Mouse (Mus musculus) G1E-ER4 (cell line): ENCODE data around the gene Gm5475. TPM values are rescaled to one million over a fixed set of nuclear protein-coding genes. Genes with fewer than 3 reads are reported as not detected.

Experiments
- GATA1 ChIP-seq: IDR thresholded peaks from one replicate; pipeline ENCODE4 v1.8.0; 2012; ENCODE audit warnings: low read length, inconsistent platforms
- polyA plus RNA-seq: library from polyadenylated mRNA; stranded (reverse); fragments of >175 nt; gene quantifications from 2 replicates; pipeline ENCODE4 v1.2.3, GENCODE M21; 2012

Gene Gm5475
- polyA plus RNA-seq, 1 experiment = not detected

DNA sequence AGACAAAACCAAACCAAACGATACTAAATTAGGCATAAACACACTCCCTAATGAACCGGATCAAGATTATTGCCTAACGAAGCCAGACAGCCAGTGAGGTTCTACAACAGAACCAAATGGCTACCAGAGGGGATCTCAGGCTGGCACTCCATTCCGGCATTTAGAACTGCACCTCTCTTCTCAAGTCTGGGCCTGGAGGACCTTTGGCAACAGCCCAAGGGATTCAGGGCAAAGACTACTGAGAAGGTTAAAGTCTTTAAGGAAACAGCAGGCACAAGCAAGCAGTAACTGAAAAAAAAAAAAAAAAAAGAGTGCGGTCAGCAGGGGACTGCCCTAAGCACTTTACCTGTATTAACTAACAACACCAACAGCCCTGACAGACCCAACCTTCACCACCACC, 40.1 kb downstream of the Gm5475 start:
- TF ChIP-seq GATA1 = no peak

DNA sequence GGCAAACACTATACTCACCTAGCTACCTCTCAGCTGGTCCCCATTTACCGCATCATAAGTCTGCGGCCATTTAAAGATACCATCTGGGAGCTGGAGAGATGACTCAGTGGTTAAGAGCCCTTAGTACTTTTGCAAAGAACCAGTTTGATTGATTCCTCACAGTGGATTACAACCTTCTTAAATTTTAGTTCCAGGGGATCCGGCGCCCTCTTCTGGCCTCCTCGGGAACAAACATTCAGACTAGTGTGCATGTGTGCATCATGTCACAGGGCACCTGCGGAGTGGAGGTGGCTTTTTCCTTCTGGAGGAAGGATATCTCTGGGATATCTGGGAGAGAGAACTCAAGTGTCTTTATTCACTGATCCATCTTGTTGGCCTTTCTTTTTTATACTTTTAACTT, 41.8 kb downstream of the Gm5475 start:
- no peak for TF ChIP-seq GATA1

GRCm38 (mm10) chr15:100465432-100465831, 43.5 kb downstream of the Gm5475 start:
- no peak for TF ChIP-seq GATA1

GRCm38 (mm10) chr15:100467738-100468137, 45.8 kb downstream of the Gm5475 start:
- no peak for TF ChIP-seq GATA1

DNA sequence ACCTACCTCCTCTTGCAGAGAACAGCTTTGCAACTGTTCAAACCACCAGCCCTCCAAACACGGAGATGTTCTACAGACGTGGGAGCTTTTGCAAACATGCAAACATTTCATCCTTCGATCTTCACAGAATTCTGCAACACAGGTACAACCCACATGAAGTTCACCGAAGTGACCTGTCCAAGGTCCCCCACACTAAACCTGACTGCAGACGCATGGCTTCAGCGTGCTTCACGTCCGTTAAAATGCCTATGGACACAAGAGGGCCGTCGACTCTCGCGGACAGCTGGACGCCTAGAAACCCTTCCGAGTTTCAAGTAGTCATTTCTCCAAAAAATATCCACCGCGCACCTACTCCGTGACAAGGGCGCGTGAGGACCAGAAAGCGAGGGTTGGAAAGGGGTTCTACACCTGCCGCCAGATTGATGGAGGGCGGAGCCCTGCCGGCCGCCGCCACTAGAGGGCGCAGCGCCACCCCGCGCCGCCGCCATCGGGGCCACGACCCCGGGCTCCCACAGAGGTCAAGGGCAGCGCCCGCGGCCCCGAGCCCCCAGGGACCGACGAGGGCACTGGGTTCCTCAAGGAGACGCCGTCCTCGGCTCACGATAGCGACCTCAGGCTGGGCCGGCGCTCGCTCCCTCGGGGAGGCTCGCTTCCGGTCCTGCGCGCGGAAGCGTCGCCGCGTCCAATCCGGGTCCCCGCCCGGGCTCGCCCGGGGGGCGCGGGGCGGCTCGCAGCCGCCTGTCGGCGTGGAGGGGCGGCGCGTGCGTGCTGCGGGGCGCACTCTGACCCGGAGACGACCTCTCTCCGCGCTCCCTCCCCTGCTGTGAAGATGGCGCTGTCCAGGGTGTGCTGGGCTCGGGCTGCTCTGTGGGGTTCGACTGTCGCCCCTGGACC, 46.6 kb downstream of the Gm5475 start, which contains the start of gene Letmd1:
Gene Letmd1 (plus strand): TSS at position 729 of the 894 bp plus-strand sequence.
- no peak for TF ChIP-seq GATA1

GRCm38 (mm10) chr15:100469189-100469545, 47.2 kb downstream of the Gm5475 start:
- no peak for TF ChIP-seq GATA1

GRCm38 (mm10) chr15:100470037-100470436, 48.1 kb downstream of the Gm5475 start:
- TF ChIP-seq GATA1 = no peak

- TF ChIP-seq GATA1 = no peak
Observed at GRCm38 (mm10) chr15:100473926-100474503, 52.1 kb downstream of the Gm5475 start.

Other genes starting within 250 kb of the Gm5475 start
- gene Atf1, start 194.3 kb upstream of the Gm5475 start, polyA plus RNA-seq = 50.4 and 83.1 TPM in 2 replicates
- gene Tmprss12, start 141.3 kb upstream of the Gm5475 start, polyA plus RNA-seq = not detected in 2 replicates
- 40.6 and 54.3 TPM in 2 replicates for gene Mettl7a1, start 118.0 kb upstream of the Gm5475 start, polyA plus RNA-seq
- not detected in 2 replicates for gene Mettl7a3, start 87.2 kb upstream of the Gm5475 start, polyA plus RNA-seq
- 0.09 and 0.27 TPM in 2 replicates for gene Methig1, start 69.0 kb upstream of the Gm5475 start, polyA plus RNA-seq
- gene Mettl7a2, start 68.9 kb upstream of the Gm5475 start, polyA plus RNA-seq = 1.7 and 2.5 TPM in 2 replicates
- not detected in 2 replicates for gene Higd1c, start 57.6 kb upstream of the Gm5475 start, polyA plus RNA-seq
- 7.2 and 8.8 TPM in 2 replicates for gene Slc11a2, start 2.9 kb downstream of the Gm5475 start, polyA plus RNA-seq
- 24.8 and 47.3 TPM in 2 replicates for gene Letmd1, start 46.9 kb downstream of the Gm5475 start, polyA plus RNA-seq
- 1.0 and 1.1 TPM in 2 replicates for gene Csrnp2, start 73.3 kb downstream of the Gm5475 start, polyA plus RNA-seq
- gene Tfcp2, start 129.9 kb downstream of the Gm5475 start, polyA plus RNA-seq = 2.7 and 2.8 TPM in 2 replicates
- 0.03 and 0.11 TPM in 2 replicates for gene Pou6f1, start 177.8 kb downstream of the Gm5475 start, polyA plus RNA-seq
- 32.7 and 45.1 TPM in 2 replicates for gene Dazap2, start 193.2 kb downstream of the Gm5475 start, polyA plus RNA-seq
- not detected in 2 replicates for gene Smagp, start 214.8 kb downstream of the Gm5475 start, polyA plus RNA-seq
- 25.4 and 28.8 TPM in 2 replicates for gene Bin2, start 247.4 kb downstream of the Gm5475 start, polyA plus RNA-seq